Mouse (Mus musculus) myocyte (in vitro differentiated cells): ENCODE measurements around the gene Ppp2r5d. TPM values are rescaled to one million over a fixed set of nuclear protein-coding genes. Genes with fewer than 3 reads are reported as not detected.

Experiments
- H3K27me3 ChIP-seq: one replicate; pipeline ENCODE4 v1.6.1; 2011; ENCODE audit not compliant: control insufficient read depth, insufficient read depth, insufficient read length
- H3K36me3 ChIP-seq: one replicate; pipeline ENCODE4 v1.6.1; 2011; ENCODE audit not compliant: control insufficient read depth, insufficient read depth
- H3K4me2 ChIP-seq: one replicate; pipeline ENCODE4 v1.6.1; 2011; ENCODE audit warnings: low read depth, control low read depth
- H3K4me3 ChIP-seq: one replicate; pipeline ENCODE4 v1.5.1; 2011; ENCODE audit warnings: mild to moderate bottlenecking, control low read depth, moderate library complexity
- H3K79me2 ChIP-seq: one replicate; pipeline ENCODE4 v1.6.1; 2011; ENCODE audit not compliant: control insufficient read depth, insufficient read depth
- H3ac ChIP-seq: one replicate; pipeline ENCODE4 v1.6.1; 2011; ENCODE audit not compliant: control insufficient read depth, insufficient read length
- CEBPB ChIP-seq: IDR thresholded peaks from 2 replicates; pipeline ENCODE4 v1.6.1; 2011; ENCODE audit warnings: mild to moderate bottlenecking, moderate library complexity; ENCODE audit not compliant: poor library complexity, insufficient read depth, severe bottlenecking
- E2F4 ChIP-seq: IDR thresholded peaks from one replicate; pipeline ENCODE4 v1.6.1; 2011; ENCODE audit warnings: mild to moderate bottlenecking, control low read depth, moderate library complexity; ENCODE audit not compliant: insufficient read depth
- MAX ChIP-seq: IDR thresholded peaks from one replicate; pipeline ENCODE4 v1.6.1; 2011; ENCODE audit warnings: low read depth, mild to moderate bottlenecking, control low read depth
- MYOD1 ChIP-seq, 3 experiments: IDR thresholded peaks; one replicate each; pipeline ENCODE4 v1.6.1; 2011; ENCODE audit warnings: control low read depth in 2 of 3, low read depth in 2 of 3, mild to moderate bottlenecking in 2 of 3, moderate library complexity in 1 of 3; ENCODE audit not compliant: insufficient read length in 2 of 3, control insufficient read depth in 1 of 3
- MYOG ChIP-seq, 3 experiments: IDR thresholded peaks; one replicate each; pipeline ENCODE4 v1.6.1; 2011; ENCODE audit warnings: control low read depth in 2 of 3, low read depth in 2 of 3, mild to moderate bottlenecking in 2 of 3; ENCODE audit not compliant: insufficient read length in 2 of 3, control insufficient read depth in 1 of 3, insufficient read depth in 1 of 3
- POLR2A ChIP-seq: IDR thresholded peaks from one replicate; pipeline ENCODE4 v1.6.1; 2011; ENCODE audit warnings: low read depth, mild to moderate bottlenecking, control low read depth, moderate library complexity; ENCODE audit not compliant: insufficient read length
- POLR2AphosphoS2 ChIP-seq: IDR thresholded peaks from one replicate; pipeline ENCODE4 v1.6.1; 2011; ENCODE audit warnings: low read depth, control low read depth; ENCODE audit not compliant: insufficient read length
- REST ChIP-seq: IDR thresholded peaks from one replicate; pipeline ENCODE4 v1.6.1; 2011; ENCODE audit warnings: mild to moderate bottlenecking, control low read depth, moderate library complexity; ENCODE audit not compliant: insufficient read depth, insufficient read length
- SRF ChIP-seq: IDR thresholded peaks from one replicate; pipeline ENCODE4 v1.6.1; 2011; ENCODE audit warnings: low read depth; ENCODE audit not compliant: control insufficient read depth, insufficient read length
- TCF12 ChIP-seq: IDR thresholded peaks from one replicate; pipeline ENCODE4 v1.6.1; 2011; ENCODE audit warnings: mild to moderate bottlenecking, control low read depth; ENCODE audit not compliant: poor library complexity, insufficient read depth, severe bottlenecking
- TCF3 ChIP-seq: IDR thresholded peaks from one replicate; pipeline ENCODE4 v1.6.1; 2011; ENCODE audit warnings: low read depth, control low read depth; ENCODE audit not compliant: insufficient read length
- USF1 ChIP-seq: IDR thresholded peaks from one replicate; pipeline ENCODE4 v1.6.1; 2011; ENCODE audit warnings: low read depth, mild to moderate bottlenecking, control low read depth, moderate library complexity
- polyA plus RNA-seq: library from polyadenylated mRNA; unstranded; fragments of >200 nt; fragmentation: generic; extraction: Trizol; gene quantifications from one replicate; pipeline ENCODE4 v1.2.1, GENCODE M21; 2012; ENCODE audit warnings: missing spikeins

Ppp2r5d gene
- polyA plus RNA-seq, 1 experiment: 79.6 TPM

DNA sequence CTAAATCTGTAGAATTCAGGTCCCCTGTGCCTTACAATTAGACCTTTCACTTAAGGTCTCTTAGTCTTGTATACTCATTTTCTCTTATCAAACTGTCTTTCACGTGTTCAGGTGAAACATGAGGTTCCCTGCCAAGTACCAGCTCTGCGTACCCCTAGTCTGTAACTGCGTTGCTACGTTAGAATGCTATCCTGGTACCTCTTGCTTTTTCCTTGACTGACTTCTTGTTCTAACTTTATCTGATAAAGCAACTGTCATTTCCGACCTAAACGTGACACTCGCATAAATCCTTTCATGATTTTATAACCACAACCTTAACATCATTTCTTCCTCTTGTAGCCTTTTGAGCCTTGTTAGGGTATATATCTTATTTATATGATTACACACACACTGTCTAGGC, 7.5 kb upstream of the Ppp2r5d start:
- no peaks in the 10 kb centered on the region for H3K27me3 ChIP-seq
- peaks cover 12% of the 10 kb centered on the region for H3K36me3 ChIP-seq
- peak overlapping the region; percentile 54 for H3K4me3 ChIP-seq
- H3K79me2 ChIP-seq: peaks cover 19% of the 10 kb centered on the region
- H3K4me2 ChIP-seq: peak overlapping the region; percentile 93
- H3ac ChIP-seq: peak overlapping the region; percentile 88
- TF ChIP-seq TCF3 (no peak), REST (no peak), POLR2AphosphoS2 (no peak), USF1 (no peak), TCF12 (no peak), MYOG (IDR thresholded peaks at IDR 0.05; ENCODE audit: control insufficient read depth in 1 of 3, insufficient read depth in 1 of 3, insufficient read length in 2 of 3, low read depth in 2 of 3) (no peak), MYOD1 (IDR thresholded peaks at IDR 0.05; ENCODE audit: control insufficient read depth in 1 of 3, insufficient read length in 2 of 3, low read depth in 2 of 3) (no peak), E2F4 (no peak), POLR2A (no peak), CEBPB (no peak), MAX (no peak), SRF (no peak)

GRCm38 (mm10) chr17:46711612-46712271, 6.8 kb upstream of the Ppp2r5d start:
- H3K79me2 ChIP-seq: peaks cover 19% of the 10 kb centered on the region
- H3K27me3 ChIP-seq: no peaks in the 10 kb centered on the region
- peaks cover 12% of the 10 kb centered on the region for H3K36me3 ChIP-seq
- H3ac ChIP-seq: peak overlapping the region; percentile 88
- peak overlapping the region; percentile 93 for H3K4me2 ChIP-seq
- no peak for TF ChIP-seq MYOG (IDR thresholded peaks at IDR 0.05; ENCODE audit: control insufficient read depth in 1 of 3, insufficient read depth in 1 of 3, insufficient read length in 2 of 3, low read depth in 2 of 3)
- TF ChIP-seq CEBPB: no peak
- no peak for TF ChIP-seq USF1
- no peak for TF ChIP-seq TCF3
- peak overlapping the region; percentile 54 for H3K4me3 ChIP-seq

GRCm38 (mm10) chr17:46710959-46711597, 6.2 kb upstream of the Ppp2r5d start, which contains the start of gene Pex6:
Gene Pex6 (plus strand): TSS chr17:46711463.
- peak within 1 kb of the TSS; percentile 54 for H3K4me3 ChIP-seq
- TF ChIP-seq POLR2A (peak; percentile 82), POLR2AphosphoS2 (peak; percentile 75), USF1 (no peak)
- H3K27me3 ChIP-seq: no peaks in the 10 kb centered on the region
- peaks cover 19% of the 10 kb centered on the region for H3K79me2 ChIP-seq
- H3ac ChIP-seq: peak within 1 kb of the TSS; percentile 88
- H3K36me3 ChIP-seq: peaks cover 12% of the 10 kb centered on the region
- H3K4me2 ChIP-seq: peak within 1 kb of the TSS; percentile 93

- no peak overlapping the region for H3K4me2 ChIP-seq
- no peak overlapping the region for H3ac ChIP-seq
- no peak overlapping the region for H3K4me3 ChIP-seq
- H3K27me3 ChIP-seq: no peaks in the 10 kb centered on the region
- H3K79me2 ChIP-seq: peaks cover 26% of the 10 kb centered on the region
- TF ChIP-seq SRF: no peak
- H3K36me3 ChIP-seq: no peaks in the 10 kb centered on the region
Measured at GRCm38 (mm10) chr17:46706375-46707089, 1.6 kb upstream of the Ppp2r5d start.

DNA sequence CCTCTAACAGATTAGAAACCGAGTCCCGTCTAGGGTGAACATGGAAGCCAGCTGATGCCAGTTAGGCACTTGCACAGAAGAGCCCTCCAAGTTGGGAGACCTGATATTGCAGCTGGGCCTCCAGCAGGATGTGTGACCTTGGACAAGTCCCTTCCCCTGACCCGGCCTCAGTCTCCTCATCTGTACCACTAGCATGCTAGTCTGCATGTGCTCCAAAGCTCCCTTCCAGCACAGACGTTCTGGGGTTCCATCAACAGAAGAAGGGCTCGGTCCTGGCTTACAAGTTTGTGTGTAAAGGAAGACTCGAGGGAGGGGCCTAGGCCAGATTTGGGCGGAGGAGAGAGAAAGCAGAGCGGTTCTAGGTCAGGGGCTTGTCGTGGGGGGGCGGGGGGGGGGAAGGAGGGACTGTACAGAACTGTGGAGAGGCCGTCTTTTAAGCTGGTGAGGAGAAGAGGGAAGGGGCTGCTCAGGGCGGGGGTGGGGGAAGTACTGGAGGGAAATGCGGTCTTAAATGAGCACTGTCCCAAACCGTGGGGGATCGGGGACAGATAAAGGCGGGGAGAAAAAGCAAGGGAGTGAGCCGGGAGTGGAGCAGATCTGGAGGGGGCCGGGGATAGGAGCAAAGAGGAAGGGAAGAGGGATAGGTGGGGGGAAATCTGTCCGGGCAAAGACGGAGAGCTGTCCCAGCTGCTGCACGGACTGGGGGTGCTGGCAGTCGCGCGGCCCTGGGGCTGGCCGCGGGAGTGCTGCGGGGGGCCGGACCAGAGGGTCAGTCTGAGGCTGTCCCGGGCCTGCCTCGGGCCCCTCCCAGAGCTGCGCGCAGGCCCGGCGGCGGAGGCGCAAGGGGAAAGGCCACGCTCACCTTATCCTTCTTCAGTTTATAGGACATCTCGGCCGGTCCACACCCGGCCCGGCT, 682 bp downstream of the Ppp2r5d start:
- Histone ChIP-seq H3K4me2 (peak overlapping the region; percentile 90), H3K27me3 (no peaks in the 10 kb centered on the region), H3ac (peak overlapping the region; percentile 35), H3K4me3 (peak overlapping the region; percentile 51), H3K79me2 (peaks cover 38% of the 10 kb centered on the region), H3K36me3 (no peaks in the 10 kb centered on the region)
- TF ChIP-seq POLR2A (no peak), POLR2AphosphoS2 (peak; percentile 29)
